Mouse (Mus musculus): ENCODE results near the gene Zbtb9.

DNA sequence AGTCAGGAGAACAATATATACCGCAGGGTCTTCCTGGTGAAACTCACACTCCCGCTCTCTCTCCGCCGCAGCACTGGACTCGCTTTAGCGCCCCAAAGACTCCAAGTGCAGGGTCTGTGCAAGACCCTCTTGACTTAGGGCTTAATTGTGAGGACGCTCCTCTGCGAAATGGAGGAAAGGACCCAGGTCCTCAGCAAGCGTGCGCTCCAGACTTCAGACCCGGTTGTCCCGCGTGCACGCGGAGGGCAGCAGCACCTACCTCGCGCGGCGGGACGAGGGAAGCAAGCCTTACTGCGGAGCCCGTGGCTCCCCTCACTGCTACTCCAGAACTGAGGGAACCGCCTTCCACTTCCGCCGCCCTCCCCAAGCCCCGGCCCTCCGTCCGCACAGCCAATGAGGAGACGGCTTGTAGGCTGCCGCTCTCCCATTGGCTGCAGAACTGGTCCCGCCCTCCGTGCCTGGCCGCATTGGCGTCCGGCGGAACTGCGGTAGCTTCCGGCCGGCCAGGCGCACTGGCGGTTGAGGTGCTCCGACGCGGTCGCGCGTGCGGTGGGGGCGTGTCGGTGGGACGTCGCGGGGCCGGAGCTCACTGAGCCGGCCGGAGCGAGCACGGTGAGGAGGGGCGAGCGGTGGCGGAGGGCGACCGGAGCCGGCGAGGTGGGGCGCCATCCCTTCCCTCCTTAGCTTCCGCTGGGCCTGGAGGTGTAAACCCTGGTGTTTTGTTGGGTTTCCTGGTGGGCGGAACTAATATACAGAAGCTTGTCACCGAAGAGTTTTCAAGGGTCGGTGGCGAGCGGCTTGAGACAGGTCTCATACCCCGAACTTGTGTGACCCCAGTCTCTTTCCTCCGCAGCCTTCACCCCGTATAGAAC is at the start of gene Zbtb9:
- TF ChIP-seq CTCF (IDR thresholded peaks at IDR 0.05; ENCODE audit: control insufficient read depth, insufficient read depth, insufficient replicate concordance, low read depth, low read length) (no peak), POLR2A (IDR thresholded peaks at IDR 0.05; ENCODE audit: control insufficient read depth, low read depth, low read length) (peak; percentile 94)
